Mouse (Mus musculus) olfactory bulb, adult 2 months (tissue): ENCODE data around the gene 2210016L21Rik. TPM values are rescaled to one million over a fixed set of nuclear protein-coding genes. Genes with fewer than 3 reads are reported as not detected.
A peak's percentile ranks its signal among the peaks of the same experiment; 100 is the strongest.

Experiments used
- H3K27ac ChIP-seq: fragments of 200-500 bp; 2 replicates; pipeline ENCODE4 v1.5.1; 2012; ENCODE audit warnings: low read depth, low read length; ENCODE audit not compliant: insufficient read depth
- H3K4me1 ChIP-seq: fragments of 200-500 bp; 2 replicates; pipeline ENCODE4 v1.6.1; 2012; ENCODE audit warnings: low read length; ENCODE audit not compliant: control insufficient read depth, insufficient read depth
- H3K4me3 ChIP-seq: fragments of 200-500 bp; 2 replicates; pipeline ENCODE4 v1.5.1; 2012; ENCODE audit warnings: mild to moderate bottlenecking, low read depth, low read length, moderate library complexity; ENCODE audit not compliant: insufficient read depth
- CTCF ChIP-seq: fragments of 200-500 bp; IDR thresholded peaks from 2 replicates; pipeline ENCODE4 v1.5.1; 2012; ENCODE audit warnings: low read depth, mild to moderate bottlenecking, low read length, moderate library complexity; ENCODE audit not compliant: insufficient read depth
- POLR2A ChIP-seq: fragments of 200-500 bp; IDR thresholded peaks from 2 replicates; pipeline ENCODE4 v1.6.1; 2012; ENCODE audit warnings: mild to moderate bottlenecking, low read depth, low read length, moderate library complexity; ENCODE audit not compliant: insufficient read depth
- WGBS: fragments of 180-500 bp; shearing (Covaris S2); methylation state at CpG from one replicate; pipeline ENCODE4 v1.1.7; 2018; 5-methylcytosine and 5-hydroxymethylcytosine counted together
- polyA plus RNA-seq: library from polyadenylated mRNA; stranded (reverse); fragments of >200 nt; gene quantifications from 2 replicates; pipeline ENCODE4 v1.2.4, GENCODE M21; 2012; ENCODE audit warnings: low replicate concordance; ENCODE audit not compliant: missing spikeins, insufficient read depth, insufficient read length

The 2210016L21Rik gene
- polyA plus RNA-seq, 1 experiment = not detected

- Histone ChIP-seq H3K27ac (no peak overlapping the region), H3K4me1 (peaks cover 39% of the 10 kb centered on the region), H3K4me3 (no peak overlapping the region)
- WGBS = 26% methylated on average over 4 of the region's 4 CpGs
- TF ChIP-seq CTCF = no peak
- TF ChIP-seq POLR2A = no peak
Observed at GRCm38 (mm10) chr5:114969064-114969463, 27.1 kb downstream of the 2210016L21Rik start.

- WGBS = 35% methylated on average over 13 of the region's 13 CpGs
Observed at GRCm38 (mm10) chr5:114969609-114970215, 27.8 kb downstream of the 2210016L21Rik start.

GRCm38 (mm10) chr5:114970824-114971227 is 28.9 kb downstream of the 2210016L21Rik start, which contains the start of gene Hnf1a:
TSS of gene Hnf1a (minus strand) at chr5:114971094.
- Histone ChIP-seq H3K27ac (no peak within 1 kb of the TSS), H3K4me1 (peaks cover 31% of the 10 kb centered on the region), H3K4me3 (no peak within 1 kb of the TSS)
- TF ChIP-seq POLR2A = no peak
- no peak for TF ChIP-seq CTCF
- 86% methylated on average over 17 of the region's 17 CpGs for WGBS

More at GRCm38 (mm10) chr5:114969609-114970215, 27.8 kb downstream of the 2210016L21Rik start:
- peaks cover 39% of the 10 kb centered on the region for H3K4me1 ChIP-seq
- no peak overlapping the region for H3K27ac ChIP-seq
- no peak for TF ChIP-seq POLR2A
- TF ChIP-seq CTCF = no peak
- H3K4me3 ChIP-seq = no peak overlapping the region

- Histone ChIP-seq H3K4me1 (peaks cover 28% of the 10 kb centered on the region), H3K27ac (no peak overlapping the region), H3K4me3 (no peak overlapping the region)
- 63% methylated on average over 9 of the region's 9 CpGs for WGBS
- no peak for TF ChIP-seq CTCF
- TF ChIP-seq POLR2A = no peak
Observed at GRCm38 (mm10) chr5:114972201-114972600, 30.2 kb downstream of the 2210016L21Rik start.

- Histone ChIP-seq H3K27ac (no peak overlapping the region), H3K4me3 (no peak overlapping the region), H3K4me1 (peaks cover 28% of the 10 kb centered on the region)
- 85% methylated on average over 8 of the region's 8 CpGs for WGBS
- no peak for TF ChIP-seq CTCF
- no peak for TF ChIP-seq POLR2A
Observed at GRCm38 (mm10) chr5:114973131-114973530, 31.2 kb downstream of the 2210016L21Rik start.

- H3K4me3 ChIP-seq = no peak overlapping the region
- H3K4me1 ChIP-seq = peaks cover 12% of the 10 kb centered on the region
- H3K27ac ChIP-seq = no peak overlapping the region
- no peak for TF ChIP-seq POLR2A
- TF ChIP-seq CTCF = no peak
Observed at GRCm38 (mm10) chr5:114976935-114977334, 35.0 kb downstream of the 2210016L21Rik start.

GRCm38 (mm10) chr5:114978473-114978872 is 36.5 kb downstream of the 2210016L21Rik start:
- H3K27ac ChIP-seq = no peak overlapping the region
- no peak overlapping the region for H3K4me3 ChIP-seq
- TF ChIP-seq CTCF (no peak), POLR2A (no peak)
- WGBS = 29% methylated on average over 11 of the region's 11 CpGs
- H3K4me1 ChIP-seq = peaks cover 12% of the 10 kb centered on the region

GRCm38 (mm10) chr5:114978888-114979249 is 36.9 kb downstream of the 2210016L21Rik start:
- Histone ChIP-seq H3K4me1 (peaks cover 12% of the 10 kb centered on the region), H3K27ac (no peak overlapping the region), H3K4me3 (0 out of 2 replicates have a peak overlapping the region, but pooled peaks have one; percentile 19)
- TF ChIP-seq CTCF (no peak), POLR2A (no peak)
- 3% methylated on average over 6 of the region's 6 CpGs for WGBS

- Histone ChIP-seq H3K27ac (no peak overlapping the region), H3K4me3 (peak overlapping the region; percentile 37), H3K4me1 (peaks cover 12% of the 10 kb centered on the region)
- TF ChIP-seq CTCF (peak; percentile 89), POLR2A (no peak)
- WGBS = 6% methylated on average over 32 of the region's 32 CpGs
Observed at GRCm38 (mm10) chr5:114979250-114980121, 37.5 kb downstream of the 2210016L21Rik start.
